Mouse (Mus musculus) urinary bladder, postnatal 25 days (tissue): Measurements from ENCODE around the gene Sec61a1.

ENCODE experiments used
- DNase-seq: peaks from one replicate; pipeline ENCODE4 v3.0.0; 2022; ENCODE audit warnings: low spot score

Gene Sec61a1

GRCm38 (mm10) chr6:88518404-88519263, at the start of gene Sec61a1:
Gene Sec61a1 (minus strand): TSS chr6:88518905.
- peak; percentile 86 for DNase-seq

GRCm38 (mm10) chr6:88566676-88567075, 48.0 kb upstream of the Sec61a1 start:
- DNase-seq: no peak

GRCm38 (mm10) chr6:88565033-88565432, 46.3 kb upstream of the Sec61a1 start:
- DNase-seq: no peak

- no peak for DNase-seq
Measured at GRCm38 (mm10) chr6:88560156-88560555, 41.5 kb upstream of the Sec61a1 start.

GRCm38 (mm10) chr6:88559688-88560087, 41.0 kb upstream of the Sec61a1 start:
- no peak for DNase-seq

- DNase-seq: no peak
Measured at GRCm38 (mm10) chr6:88558076-88558475, 39.4 kb upstream of the Sec61a1 start.

GRCm38 (mm10) chr6:88557548-88557947, 38.8 kb upstream of the Sec61a1 start:
- DNase-seq: no peak

GRCm38 (mm10) chr6:88549916-88550315, 31.2 kb upstream of the Sec61a1 start:
- no peak for DNase-seq

- DNase-seq: peak; percentile 64
Measured at GRCm38 (mm10) chr6:88549137-88549814, 30.6 kb upstream of the Sec61a1 start.

- no peak for DNase-seq
Measured at GRCm38 (mm10) chr6:88548405-88549049, 29.8 kb upstream of the Sec61a1 start.

GRCm38 (mm10) chr6:88545397-88545790, 26.7 kb upstream of the Sec61a1 start:
- no peak for DNase-seq

GRCm38 (mm10) chr6:88544644-88545396, 26.1 kb upstream of the Sec61a1 start:
- no peak for DNase-seq

- no peak for DNase-seq
Measured at GRCm38 (mm10) chr6:88544241-88544640, 25.5 kb upstream of the Sec61a1 start.

GRCm38 (mm10) chr6:88540093-88540755, 21.5 kb upstream of the Sec61a1 start:
- DNase-seq: no peak

GRCm38 (mm10) chr6:88530306-88530705, 11.6 kb upstream of the Sec61a1 start:
- no peak for DNase-seq

- DNase-seq: no peak
Measured at GRCm38 (mm10) chr6:88524056-88524455, 5.4 kb upstream of the Sec61a1 start.

- no peak for DNase-seq
Measured at GRCm38 (mm10) chr6:88523451-88523850, 4.7 kb upstream of the Sec61a1 start.

GRCm38 (mm10) chr6:88523043-88523442, 4.3 kb upstream of the Sec61a1 start:
- DNase-seq: no peak

GRCm38 (mm10) chr6:88522606-88523005, 3.9 kb upstream of the Sec61a1 start:
- no peak for DNase-seq

- DNase-seq: no peak
Measured at GRCm38 (mm10) chr6:88521821-88522220, 3.1 kb upstream of the Sec61a1 start.

GRCm38 (mm10) chr6:88517701-88518403, 853 bp downstream of the Sec61a1 start:
- no peak for DNase-seq
